Mouse (Mus musculus) kidney, adult 9 months (tissue): ENCODE measurements at regions not wholly inside any gene's neighbourhood (a gene's known extent, or its start where the extent isn't known, plus 50 kb on each side); places are given as distances from the start of the nearest gene placed in this dataset.

Source experiments
- DNase-seq: peaks from one replicate; pipeline ENCODE4 v3.0.0; 2022

DNA sequence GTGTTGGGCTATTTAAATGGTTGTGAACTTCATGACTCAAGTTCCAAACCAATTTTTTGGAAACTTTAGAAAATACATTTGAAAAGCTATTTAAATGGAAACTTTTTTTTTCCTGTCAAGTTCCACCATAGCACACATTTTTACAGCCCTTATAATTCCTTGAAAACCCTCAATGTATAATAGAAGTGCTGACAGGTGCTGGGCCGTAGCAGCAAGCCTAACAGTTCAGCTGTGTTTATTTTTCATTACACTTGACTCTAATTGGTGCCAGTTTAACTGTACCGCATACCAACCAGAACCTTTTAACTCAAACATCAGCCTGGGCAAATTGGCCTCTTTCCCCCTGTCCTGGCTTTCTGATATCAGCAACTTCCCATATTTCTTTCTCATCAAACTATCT lies 286.7 kb downstream of the Fam49a start:
- no peak for DNase-seq

DNA sequence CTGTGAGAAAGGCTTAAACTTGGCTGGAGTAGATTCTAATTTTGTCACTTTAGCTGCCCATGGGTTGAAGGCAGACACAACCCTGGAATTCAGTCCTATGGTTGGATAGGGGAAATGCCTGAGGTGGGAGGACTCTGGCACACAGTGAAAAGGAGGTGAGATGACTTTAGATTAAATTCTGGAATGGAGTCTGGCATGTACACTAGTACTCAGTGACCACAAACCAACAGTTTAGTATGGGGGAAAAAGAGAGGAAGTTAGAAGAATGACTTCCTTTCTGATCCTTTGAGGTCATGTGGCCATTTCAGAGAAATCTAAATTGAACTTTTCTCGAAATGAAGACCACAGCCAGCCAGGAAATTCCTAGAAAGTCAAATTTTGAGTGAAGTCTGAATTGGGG lies 285.5 kb downstream of the Fam49a start:
- no peak for DNase-seq

DNA sequence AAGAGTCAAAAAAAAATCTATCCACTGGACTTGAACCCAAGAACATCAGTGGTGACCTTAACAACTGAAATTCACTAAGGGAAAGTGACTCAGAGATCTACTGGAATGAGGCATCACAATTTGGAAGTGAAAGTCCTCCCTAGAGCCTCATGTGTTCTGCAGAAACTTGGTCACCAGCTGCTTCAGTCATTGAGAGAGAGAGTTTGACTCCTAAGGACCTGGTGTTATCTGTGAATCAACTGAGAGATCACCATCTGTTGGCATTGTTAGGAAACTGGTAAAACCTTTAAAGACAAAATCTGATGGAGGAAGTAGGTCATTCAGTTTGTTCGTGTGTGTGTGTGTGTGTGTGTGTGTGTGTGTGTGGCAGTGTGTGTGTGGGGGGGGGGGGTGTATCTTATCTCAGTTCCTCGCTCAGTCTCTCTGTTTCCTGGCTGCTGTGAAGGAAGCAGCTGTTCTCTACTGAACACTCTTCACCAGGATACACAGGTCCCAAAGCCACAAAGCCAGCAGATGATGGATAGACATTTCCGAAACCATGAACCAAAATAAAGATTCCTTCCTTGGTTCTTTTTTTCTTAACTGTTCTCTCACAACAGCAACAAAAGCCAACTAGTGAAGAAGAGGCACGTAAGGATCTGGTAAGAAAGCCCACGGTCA lies 284.6 kb downstream of the Fam49a start:
- no peak for DNase-seq

DNA sequence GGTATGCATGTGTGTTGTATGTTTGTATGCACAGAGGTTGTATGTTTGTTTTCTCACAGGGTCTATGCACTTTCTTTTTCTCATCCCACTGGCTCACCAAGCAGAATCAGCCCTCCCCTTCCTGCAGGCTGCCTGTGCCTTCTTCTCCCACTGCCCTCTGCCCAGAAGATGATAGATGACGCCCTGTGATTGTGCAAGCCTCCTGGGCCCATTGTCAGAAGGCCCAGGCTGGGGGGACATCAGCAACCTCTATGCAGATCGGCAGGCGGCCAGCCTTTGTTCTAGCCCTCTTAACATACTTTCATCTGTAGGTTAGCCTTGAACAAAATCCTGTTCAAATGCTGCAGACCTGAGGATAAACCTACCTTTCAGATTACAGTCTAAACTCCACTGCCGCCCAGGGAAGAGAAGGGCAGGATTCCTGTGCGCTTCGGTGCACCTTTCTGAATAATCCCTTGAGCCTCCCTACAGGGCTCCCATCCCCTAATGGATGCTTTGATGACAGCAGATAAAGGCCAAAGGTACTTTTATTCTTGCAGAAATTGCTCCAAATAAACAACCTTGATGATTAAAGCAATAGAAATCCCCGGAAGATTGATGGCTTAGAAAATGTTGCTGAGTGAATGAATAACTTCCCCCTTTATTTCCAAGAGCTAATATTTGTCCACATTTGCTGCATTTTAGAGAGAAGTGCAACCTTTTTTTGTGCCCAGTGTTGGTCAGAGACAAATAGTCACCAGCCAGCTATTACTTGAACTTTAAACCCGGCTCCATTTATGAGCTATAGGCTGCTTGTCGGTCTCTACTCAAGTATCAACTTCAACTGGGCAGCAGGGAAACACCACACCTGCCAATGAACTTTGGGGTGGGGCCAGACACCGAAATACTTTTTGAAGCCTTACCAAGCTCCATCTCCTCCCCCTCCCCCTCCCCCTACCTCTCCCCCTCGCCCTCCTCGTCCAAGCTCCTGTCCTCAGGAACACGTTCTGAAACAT lies 279.4 kb downstream of the Fam49a start:
- no peak for DNase-seq

DNA sequence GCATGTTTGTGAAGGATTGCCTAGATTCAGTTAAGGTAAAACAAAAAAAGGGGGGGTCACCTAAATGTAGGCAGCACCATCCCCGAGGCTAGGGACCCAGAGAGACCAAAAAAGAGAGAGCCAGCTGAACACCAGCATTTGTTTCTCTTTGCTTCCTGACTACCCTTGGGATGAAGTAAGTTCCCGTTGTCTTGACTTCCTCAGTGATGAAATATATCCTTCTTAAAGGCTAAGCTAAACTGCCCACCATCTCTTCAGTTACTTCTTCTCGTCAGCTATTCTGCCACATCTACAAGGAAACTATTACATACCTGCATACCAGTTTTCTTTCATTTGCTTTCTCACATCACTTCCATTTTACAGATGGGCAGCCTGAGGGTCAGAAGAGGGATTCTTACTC lies 277.4 kb downstream of the Fam49a start:
- no peak for DNase-seq

DNA sequence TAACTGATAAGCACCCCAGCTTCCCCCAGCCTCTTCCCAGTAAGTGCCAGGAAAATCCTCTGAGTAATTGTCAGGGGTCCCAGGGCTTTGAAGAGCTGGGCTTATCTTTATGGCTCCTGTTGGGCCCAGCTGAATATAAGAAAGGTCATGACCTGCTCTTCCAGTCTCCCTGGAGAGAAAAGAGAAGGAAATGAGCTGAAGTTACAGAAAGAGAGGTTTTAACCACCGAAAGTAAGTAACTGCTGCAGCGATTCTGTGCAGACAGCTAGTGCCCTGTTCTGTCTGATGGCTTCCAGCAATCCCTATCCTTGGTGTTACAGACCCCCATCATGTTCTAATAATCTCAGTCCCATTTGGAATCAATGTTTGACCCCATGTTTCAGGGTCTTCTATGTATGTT lies 272.8 kb downstream of the Fam49a start:
- DNase-seq, result no peak

DNA sequence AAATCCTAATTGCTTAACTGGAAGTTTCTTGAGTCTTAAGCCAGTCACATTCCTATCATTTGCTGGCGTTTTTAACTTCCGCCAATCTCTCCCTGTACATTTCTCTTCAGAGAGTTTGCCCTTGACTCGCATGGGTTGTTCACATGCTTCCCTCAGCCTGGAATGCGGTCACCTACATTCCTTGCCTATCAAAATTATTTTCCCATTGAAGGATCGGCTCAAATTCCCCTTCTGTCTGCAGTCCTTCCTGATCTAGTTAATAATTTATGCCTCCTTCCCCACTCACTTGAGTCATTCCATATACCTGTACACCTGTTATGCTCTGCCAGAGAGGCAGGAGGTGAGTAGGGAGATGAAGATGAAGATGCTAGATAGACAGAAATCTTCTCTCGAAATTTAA lies 268.9 kb downstream of the Fam49a start:
- peak; percentile 38 for DNase-seq

DNA sequence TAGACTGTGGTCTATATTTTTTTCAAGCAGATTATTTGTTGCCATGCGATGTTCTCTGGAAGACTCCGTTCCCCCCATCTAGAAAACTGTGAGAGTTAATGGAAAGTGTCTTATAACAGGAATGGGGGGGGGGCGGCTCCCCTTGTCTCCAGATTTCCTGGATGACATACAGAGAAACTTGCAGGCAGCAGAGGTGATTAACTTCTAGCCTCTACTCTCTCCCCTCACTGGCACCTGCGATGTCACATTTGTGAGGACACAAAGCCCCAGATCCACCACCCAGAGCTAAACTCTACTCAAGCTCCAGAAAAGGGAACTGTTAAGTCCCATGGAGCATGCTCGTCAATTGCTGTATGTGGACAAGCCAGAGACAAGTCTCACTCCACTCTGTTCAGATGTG lies 267.6 kb downstream of the Fam49a start:
- DNase-seq, result no peak

DNA sequence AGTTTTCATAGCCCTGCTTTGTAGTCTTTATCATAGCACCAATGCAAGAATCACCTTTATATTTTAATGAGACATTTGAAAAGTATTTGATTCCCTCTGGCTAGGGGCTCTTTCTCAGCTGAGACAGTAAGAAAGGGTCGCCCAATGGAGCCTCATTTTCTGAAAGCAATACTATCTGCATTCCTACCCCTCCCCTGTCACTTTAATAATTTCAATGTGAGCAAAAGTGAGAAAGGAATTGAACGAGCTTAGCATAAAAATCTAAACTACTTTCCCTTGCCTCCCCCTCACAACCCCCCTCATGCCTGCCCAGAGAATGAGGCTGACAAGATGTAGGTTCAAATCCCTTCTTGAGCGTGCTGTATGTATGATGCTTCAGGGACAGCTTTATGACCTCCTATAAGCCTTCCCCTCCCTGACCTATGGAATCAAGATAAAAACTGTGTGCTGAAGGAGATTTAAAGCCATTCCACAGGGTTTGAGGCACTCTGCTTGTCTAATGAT lies 266.6 kb downstream of the Fam49a start:
- DNase-seq, result no peak

DNA sequence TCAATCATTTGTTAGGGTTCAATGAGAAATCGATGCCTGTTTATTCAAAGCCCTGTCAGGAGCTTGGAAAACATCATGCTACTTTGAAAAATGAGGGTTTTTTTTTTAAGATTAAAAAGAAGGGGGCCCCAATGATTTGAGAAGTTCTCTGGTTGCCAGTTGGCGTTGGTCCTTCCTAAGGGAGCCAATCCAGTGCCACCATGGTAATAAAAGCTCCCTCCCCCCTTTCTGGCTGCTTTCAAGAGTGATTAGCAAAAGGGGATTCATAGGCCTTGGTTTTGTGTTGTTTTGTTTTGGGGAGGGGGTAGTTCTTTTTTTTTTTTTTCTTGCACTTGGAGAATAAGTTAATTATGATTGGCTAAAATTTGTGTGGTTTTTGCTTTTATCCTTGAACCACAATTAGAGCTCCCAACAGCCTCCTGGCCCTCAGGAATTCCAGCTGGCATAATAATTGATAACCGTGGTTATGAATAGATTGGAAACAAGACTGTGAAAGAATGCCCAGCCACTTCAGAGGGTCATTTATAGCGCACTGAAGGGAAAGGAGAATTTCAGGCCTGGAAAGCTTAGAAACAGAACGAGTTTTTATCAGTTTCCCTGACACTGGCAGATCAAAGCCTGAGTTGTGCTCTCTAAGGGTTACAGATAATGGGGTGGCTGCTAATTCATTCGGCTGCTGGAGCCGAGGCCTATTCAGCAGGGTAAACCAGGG lies 266.0 kb downstream of the Fam49a start:
- no peak for DNase-seq

DNA sequence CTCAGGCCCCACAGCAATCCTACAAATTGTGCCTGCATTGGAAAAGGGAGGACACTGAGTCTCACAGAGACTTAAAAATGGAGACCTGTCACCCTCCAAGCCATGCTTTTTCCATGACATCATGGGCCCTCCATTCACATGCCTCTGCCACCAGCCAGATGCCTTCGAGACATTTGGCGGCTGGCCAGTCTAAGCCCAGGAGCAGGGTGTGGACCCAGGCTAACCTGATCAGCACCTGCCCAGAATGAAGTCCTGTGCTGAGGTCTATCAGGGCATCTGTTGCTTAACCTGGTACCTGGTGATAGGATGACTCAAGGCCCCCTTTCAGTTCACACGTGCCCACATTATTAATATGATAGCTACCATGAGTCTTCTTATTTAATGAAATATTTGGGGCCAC lies 265.4 kb downstream of the Fam49a start:
- DNase-seq, result peak; percentile 12

DNA sequence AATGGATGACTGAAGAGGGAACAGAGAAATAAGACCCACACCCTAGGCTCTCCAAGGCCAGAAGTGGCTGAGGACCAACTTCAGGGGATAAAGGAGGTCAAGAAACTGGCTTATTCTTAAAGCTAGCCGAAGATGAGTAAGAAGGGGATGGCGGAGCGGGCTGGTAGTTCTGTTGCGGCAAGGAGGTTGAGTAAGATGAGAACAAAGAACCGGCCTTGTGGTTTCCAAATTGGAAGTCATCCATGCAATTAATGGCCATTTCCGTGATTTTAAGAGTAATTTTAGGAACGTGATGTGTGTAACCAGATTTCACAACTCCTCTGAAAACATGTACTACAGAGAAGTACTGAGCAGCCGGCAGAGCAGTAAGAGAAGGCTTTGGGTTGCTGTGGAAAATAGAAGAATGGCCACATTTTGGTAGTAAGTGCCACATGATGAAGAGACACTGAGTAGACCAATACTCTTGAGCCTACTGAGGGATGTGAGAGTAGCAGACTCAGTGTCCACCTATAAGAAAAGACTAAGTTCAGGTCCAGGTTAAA lies 258.4 kb downstream of the Fam49a start:
- no peak for DNase-seq

DNA sequence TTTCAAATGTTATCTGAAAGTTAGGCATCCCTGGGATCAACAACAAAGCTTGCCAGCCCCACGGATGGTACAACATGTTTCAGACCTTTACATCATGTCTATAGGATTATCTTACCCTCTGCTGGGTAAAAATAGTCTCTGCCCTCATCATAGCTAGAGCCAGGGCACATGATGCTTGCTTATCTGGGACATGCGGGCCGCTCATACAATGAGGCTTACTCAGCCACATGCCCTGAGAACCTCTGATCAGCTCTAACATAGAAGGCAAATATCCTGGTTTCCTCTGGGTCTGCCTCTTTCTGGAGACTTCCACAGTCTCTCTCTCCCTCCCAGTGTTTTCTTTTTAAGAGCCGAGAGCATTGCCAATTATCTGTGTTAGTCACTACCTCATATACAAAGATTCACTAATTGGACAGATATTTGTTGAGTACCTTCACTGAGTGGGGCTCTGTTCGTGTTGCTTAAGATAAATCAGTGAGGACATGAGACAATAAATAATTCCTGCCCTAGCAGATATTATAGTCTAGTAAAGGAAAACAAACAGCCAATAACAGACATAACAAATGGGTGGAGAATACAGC lies 256.6 kb downstream of the Fam49a start:
- no peak for DNase-seq

DNA sequence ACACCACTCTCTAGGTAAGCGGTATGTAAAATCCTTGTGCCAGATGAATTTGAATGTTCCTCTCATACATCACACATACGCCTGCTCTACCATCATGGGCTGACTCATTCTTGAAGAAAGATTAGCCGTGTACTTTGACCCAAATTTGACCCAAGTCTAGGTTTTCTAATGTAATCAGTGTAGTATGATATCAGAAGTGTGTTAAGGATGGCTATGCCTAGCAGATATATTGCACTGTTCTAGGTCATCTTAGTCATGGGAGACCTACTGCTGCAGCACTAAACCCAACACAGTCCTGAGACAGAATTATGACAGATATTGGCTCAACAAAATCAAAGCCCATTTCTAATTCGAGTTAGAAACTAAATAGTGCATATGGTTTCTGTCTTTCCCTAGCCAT lies 255.1 kb downstream of the Fam49a start:
- DNase-seq, result no peak

DNA sequence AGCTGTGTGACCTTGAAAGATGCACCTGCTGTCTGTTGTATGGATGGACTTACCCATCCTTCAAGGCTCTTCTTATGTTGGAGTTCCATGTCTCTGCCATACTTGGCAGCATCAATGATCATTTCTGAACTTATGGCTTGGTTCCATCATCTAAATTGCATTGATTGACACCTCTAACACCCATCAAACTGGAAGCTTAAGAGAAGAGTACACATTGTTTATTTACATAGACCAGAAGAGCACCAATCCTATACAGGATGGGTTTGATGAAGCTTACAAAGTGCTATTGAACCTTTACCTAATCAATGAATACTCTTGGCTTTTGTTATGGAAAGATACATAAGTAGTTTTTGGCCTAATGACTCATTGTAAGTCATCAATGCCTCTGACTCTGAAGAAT lies 248.8 kb downstream of the Fam49a start:
- DNase-seq, result no peak

DNA sequence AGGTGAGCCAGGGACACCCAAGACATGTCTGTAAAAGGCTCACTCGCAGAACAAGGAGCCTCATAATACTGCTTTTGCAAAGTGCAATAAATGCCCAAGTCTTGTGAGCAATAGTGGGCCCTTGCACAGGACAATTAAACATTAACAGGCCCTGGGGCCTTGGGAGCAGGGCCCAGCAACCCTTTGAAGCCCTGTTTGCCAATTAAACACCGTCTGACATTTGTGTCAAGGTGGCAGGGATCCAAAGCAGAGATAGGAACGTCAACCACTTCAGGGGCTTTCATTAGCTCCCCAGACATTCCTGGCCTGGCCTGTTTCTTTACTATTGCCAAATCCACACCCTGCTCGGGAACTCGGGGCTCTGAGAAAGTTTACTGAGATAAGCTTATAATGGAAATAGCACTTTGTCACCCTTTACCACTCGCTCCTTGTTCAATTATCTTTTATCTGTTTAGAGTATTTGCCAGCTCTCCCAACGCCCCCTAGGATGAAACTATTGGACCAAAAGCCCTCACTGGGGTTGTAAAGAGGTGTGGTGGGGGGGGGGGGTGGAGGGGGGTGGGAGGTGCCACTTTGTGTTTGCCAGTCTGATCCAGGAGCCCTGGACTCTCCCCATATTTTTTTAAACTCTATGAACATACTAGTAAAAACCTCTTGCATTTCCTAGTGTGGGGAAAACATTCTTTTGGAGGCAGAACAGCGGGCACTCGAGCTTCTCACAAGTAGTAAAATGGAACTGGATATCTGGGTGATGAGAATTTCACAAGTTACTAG lies 247.4 kb downstream of the Fam49a start:
- peak; percentile 76 for DNase-seq

DNA sequence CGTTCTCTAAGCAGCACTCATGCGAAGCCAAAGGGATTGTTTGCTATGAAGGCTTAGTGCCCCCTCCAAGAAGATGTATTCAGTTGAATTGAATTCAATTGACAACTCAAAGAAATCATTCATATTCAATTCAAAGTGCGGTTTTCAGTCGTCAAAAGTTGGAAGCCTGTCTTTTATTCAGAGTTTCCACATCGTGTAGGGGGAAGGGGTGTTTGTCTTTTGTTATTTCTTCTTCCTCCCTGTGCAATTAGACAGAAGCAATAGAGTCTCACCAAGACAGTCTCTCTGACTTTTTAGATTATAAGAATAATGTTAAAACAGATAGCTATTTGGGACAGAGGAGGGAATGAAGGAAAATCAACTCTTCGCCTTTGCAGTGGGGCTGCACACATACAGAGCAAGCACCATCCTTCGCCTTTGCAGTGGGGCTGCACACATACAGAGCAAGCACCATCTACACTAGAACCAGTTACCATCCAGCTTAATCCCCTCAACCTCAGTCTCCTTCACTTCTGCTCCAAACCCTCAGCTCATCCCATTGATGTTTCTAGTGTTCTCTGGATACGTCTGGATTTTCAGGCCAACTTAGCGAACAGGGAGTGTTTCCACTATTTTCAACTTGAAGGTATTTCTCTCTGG lies 246.7 kb downstream of the Fam49a start:
- DNase-seq, result no peak

DNA sequence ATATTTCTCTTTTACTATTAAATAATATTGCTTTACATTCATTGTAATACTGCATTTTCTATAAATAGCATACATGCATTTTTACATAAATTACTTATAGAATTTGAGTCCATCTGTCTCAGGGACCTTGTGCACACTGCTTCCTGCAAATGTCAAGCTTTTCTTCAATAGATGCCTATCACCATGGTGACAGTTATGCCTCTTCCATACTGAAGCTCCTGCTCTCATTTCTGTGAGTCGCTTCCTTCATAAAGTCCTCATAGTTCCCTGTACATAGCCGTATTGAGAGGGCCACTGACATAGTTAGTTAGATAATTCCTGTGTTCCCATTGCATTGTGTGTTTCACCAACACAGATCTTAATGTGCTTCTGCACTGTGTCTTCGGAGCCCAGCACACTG lies 244.7 kb downstream of the Fam49a start:
- DNase-seq, result no peak

DNA sequence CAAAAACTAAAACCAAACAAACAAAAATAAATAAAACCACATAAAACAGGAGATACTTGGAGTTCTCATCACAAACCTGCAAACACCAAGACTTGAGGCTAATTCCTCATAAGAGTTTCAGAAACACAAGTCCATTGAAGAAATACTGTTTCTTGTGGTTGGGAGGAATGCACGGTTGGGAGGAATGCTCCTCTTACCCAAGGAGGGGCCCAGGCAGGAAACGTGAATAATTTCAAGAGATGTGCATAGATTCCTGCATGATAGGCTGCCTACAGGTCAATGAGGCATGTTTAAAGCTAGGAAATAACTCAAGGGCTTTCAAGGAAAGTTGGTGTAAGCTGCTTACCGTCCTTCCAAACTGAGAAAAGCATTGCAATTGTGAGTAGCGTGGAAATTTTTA lies 243.7 kb downstream of the Fam49a start:
- no peak for DNase-seq

DNA sequence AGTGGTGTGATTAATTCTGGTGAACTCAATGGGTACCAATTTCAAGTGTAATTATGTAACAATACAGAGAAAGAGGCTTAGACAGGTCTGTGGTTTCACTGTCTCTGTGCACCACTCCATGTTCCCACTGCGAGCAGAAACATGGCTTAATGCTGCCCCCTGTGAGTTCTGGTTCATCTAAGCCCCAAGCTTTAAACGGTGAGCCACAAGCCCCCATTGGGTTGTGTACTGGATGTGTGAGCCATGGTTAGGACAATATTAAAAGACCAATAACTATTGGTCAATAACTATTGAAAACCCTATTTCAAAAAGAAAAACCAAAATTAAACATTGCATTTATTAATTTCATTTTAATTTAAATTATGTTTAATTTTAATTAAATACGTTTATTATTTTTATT lies 238.0 kb downstream of the Fam49a start:
- DNase-seq, result no peak

DNA sequence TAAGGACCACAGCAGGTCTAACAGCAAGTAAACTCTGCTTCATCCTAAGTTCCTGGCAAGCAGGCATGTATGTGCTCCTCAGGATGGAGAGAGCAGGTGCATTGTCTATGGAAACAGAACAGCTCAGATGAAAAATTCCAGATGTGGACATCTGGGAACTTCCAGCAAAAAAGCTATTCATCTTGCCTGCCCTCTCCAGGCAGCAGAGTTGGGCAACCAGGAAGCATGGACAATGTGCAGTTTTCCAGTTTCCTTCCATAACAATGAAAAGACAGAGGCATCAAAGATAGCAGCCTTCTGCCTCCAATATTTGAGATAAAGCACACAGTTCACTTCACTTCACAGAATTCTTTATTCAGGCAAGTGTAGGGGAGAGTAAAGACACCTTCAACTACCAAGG lies 236.7 kb downstream of the Fam49a start:
- no peak for DNase-seq
